Mouse (Mus musculus): ENCODE results near the gene Aff3.

Gene Aff3

DNA sequence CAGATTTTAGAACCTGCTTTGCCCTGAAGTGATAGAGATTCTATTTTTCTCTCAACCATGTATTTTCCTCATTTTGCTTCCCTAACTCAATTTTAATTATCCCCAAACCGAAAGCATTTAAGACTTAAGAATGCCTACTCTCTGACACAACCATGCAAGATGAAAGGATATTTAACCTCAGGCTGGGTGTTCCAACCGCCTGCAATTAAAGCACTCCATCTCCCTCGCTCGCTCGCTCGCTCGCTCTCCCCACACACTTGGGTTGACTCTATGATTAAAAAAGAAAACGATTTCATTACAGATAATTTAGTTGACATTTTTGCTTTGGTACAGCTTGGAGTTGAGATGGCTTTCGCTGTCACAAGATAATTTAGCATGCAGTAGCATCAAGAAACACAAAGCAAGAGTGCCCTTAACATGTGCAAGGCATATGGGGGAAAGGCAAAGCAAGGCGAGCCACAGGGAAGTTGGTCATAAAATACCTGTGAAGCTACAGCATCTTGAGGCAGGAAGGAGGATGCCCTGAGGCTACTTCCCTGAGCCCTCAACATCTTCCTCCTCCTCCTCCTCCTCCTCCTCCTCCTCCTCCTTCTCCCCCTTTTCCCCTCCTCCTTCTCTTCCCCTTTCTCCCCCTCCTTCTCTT, 167.7 kb downstream of the Aff3 start:
- DNase-seq (ENCODE audit: low spot score): no peak

DNA sequence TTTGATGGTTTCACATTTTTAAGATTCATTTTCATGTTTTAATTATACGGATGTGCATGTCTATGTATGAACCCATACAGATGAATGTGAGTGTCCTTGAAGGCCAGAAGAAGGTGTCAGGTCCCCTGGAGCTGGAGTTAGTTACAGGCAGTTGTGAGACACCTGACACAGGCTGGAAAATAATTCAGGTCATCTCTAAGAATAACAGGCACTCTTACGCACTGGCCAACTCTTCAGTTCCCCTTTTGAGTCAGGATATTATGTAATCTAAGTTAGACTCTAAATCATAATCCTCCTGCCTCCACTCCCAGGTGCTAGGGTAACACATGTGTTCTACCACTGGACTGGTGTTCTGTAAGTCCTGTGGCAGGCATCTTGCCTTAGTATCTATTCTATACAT, 169.5 kb downstream of the Aff3 start:
- DNase-seq (ENCODE audit: low spot score): no peak

DNA sequence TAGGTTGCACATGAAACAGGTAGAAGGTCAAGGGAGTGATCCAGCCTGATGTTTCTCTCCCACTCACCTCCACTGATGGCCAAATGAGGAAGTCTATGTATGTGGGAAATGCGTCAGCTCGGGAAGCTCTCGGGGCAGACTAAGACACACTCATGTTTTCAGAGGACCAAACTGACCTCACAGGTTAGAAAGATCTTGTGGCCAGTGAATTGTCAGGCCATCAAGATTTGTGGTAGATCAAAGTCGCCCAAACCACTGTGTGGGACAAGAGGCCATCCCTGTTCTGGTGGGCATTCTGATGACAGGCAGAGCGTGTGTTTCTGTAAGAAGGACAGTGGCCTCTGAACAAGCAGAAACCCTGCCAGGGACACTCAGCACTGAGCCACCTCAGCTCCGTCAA, 175.0 kb downstream of the Aff3 start:
- no peak for DNase-seq (ENCODE audit: low spot score)

DNA sequence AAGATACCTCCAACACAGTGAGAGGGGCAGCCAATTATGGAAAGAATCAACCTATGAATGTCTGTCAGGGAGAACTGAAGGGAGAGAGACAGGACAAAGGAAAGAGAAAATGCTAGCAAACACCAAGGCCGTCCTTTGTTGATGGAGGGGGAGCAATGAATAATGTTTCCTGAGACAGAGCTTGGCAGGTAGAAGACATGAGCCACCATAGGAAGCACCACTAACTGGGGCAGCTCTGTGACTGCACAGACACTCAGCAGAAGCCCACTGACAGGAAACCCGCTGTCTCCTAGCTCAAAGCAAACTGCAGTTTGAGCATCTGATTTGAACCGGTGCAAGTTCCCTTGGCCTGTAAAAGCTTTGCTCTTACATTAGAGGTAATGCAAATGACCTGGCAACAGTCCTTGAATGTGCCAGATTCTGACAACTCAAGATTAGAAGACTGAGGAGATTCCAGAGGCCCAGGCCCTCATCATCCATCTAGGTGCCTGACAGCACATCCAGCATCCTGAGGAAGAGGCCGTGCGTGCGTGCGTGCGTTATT, 176.0 kb downstream of the Aff3 start:
- no peak for DNase-seq (ENCODE audit: low spot score)

DNA sequence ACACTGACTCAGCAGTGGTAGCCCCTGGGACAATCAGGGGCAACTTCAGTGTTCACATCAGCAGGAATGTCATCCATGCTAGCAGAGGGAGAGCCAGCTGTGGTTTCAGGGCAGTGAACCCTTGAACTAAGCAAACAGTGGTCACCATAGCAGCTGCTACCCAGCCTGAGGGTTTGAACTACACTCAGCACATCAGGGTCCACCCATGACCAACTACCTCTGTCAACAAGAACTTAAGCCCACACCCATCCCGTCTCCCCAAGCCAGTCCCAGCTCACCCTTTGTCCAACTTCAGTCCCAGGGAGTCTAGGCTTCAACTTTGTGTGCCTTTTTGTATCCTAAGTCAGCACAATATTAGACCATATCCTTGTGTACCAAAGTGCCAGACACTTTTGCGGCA, 176.9 kb downstream of the Aff3 start:
- no peak for DNase-seq (ENCODE audit: low spot score)

DNA sequence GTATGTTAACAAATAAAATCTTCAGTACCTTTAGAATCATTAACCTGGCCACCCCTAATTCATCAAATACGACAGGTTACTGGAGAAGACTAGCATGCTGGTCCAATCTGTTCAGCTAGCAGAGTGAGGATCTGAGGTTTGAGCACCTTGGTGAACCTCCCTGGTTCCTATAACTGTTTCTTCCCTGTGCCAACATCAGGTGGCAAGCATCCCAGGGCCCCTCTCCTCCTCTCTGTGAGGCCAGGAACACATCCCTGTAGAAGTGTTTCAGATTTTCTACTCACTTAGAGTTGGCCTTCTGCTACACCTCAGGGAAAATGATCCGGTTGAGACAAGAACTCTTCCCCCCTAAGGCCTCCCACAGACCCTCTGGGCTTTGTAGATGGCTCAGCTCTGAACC, 181.6 kb downstream of the Aff3 start:
- DNase-seq (ENCODE audit: low spot score): no peak

DNA sequence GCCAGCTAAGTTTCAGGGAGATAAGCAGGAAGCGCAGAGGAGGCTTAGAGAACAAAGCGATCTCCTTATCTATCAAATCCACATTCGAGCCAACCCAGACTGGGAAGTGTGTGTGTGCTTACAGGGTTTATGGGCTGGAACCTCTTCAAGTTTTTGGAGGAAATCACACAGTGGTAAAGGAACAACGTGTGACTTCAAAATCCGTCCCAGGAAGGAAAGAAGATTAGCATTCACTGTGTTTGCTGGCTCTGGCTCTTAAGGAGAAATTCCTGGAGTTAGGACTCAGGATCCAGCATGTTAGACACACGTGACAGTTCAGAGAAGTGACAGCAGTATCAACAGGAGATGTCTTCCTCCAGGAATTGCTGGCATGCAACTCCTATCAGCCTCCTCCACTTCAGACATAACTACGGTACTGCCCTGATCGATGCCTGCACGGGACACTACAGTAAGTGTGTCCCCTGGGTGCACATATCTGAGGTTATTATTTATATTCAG, 186.5 kb downstream of the Aff3 start:
- no peak for DNase-seq (ENCODE audit: low spot score)

DNA sequence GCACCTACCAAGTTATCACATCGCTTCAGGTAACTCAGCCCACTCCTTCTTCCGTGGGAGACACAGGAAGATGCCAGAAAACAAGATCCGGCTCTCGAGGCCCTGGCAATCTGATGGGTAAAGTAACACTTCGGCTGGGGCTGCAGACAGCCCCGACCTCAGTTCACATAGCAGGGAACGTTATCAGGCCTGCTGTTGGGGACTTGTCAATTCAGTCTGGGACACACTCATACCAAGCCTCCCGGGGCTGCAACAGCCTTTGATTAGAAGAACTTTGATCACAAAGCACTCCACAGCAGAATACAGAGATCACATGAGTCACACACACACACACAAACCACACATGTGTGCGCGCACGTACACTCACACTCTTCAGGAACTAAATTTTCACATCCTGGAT, 193.9 kb downstream of the Aff3 start:
- DNase-seq (ENCODE audit: low spot score): no peak

DNA sequence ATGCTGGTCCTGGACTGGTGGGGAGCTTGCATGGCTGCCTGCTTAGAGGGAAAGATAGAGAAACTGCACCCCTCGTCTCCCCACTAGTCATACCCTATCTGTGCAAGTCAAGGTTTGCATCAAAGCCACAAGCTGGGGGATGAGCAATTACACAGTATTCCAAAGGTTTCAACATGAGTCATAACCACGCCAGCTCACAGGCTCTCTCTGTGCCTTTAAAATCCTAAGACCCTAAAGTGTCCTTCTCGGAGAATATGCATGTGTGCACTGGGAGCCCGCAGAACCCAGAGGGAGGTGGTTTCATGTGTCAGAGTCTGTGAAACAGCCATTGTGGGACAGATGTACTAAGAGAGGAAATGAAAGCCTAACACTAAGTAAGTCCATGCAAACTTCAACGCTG, 194.6 kb downstream of the Aff3 start:
- no peak for DNase-seq (ENCODE audit: low spot score)

DNA sequence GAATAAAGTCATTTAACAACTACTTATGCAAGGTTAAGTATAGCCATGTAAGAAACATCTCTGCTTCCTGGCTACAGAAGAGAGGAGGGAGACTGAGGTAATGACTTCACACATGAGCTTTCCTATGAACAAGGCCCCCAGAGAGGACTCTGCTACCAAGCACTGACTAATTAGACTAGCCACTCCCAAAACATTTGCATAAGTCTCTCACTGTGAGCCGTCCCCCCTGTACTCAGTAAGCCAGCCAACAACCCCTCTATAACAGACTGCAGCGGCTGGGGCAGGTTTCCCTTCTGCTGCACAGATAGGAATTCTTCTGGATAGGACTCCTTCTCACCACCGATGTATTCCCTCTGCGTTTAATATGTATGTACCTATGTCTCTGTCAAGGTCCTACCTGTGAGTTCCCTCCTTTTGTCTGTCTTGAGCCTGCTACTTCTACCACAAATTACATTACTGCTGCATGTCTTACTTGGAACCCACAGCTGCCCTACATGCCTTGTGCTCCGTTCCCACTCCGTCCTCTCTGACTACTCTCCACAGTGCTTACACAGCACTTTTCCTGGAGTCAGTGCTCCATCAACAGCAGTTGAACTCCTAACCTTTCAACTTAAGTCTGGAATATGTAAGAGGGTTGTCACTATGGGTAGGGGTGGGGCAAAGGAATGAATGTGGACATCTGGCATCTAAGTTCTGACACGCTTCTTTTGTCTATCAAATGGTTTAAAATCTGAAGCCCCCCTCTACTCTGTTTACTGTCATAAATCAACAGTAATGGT, 197.3 kb downstream of the Aff3 start:
- DNase-seq (ENCODE audit: low spot score): no peak

DNA sequence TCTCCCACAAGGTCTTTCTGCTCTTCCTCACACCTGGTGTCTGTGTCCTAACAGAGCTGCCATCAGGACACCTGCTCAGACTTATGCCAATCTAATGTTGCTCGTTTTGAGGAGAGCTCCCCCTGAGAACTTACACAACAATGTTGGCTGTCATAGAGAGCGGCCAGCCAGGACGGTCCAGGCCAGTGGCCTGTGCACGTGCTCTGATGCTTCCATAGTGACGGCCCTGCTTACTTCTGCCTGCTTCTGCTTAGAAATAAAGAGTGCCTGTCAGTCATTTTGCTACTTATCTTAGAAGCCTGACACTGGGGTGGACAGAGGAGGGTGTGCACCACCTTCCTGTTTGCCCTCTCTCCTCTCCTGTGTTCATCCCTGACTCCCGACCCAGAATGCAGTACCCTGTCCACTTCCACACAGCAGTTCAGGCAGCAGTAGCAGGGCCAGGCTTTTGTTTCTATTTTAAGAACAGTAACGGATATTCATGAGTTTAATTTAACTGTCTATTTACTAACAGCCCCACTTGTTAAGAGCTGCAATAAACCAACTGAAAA, 208.0 kb downstream of the Aff3 start:
- DNase-seq (ENCODE audit: low spot score): no peak

DNA sequence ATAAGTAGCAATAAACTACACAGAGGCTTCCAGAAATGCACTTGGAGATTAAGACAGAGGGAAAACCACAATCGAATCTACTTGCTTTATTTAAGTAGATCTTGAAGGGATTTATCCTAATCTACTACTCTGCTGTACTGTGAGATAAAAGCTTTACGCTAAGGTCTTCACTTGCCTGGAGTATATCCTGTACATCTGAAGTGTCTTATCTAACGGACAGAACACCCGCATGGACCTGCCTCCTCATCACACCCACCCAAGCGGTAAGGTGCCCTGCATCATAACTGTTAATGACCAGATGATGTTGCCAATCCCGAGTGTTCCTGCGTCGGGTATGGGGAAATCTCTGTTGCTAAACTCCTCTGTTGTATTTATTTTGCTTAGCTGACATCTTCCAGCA, 209.8 kb downstream of the Aff3 start:
- DNase-seq (ENCODE audit: low spot score): no peak

DNA sequence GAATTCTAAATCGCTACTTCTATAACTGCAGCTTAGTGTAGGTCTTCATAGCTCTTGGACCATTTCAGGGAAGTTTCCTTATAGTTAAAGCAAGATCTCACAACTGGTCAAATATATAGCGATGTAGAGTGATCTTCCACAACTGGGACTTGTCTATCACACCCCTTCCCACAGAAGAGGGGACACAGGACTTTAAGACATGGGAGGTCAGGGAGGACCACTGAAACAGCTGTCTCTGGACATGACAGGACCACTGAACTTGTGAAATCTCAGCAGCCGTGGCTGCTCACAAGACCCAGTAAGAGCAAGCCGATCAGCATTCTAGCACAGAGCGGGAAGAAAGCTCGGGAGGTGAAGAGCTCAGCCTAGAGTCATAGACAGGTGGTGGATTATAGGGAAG, 213.4 kb downstream of the Aff3 start:
- no peak for DNase-seq (ENCODE audit: low spot score)

DNA sequence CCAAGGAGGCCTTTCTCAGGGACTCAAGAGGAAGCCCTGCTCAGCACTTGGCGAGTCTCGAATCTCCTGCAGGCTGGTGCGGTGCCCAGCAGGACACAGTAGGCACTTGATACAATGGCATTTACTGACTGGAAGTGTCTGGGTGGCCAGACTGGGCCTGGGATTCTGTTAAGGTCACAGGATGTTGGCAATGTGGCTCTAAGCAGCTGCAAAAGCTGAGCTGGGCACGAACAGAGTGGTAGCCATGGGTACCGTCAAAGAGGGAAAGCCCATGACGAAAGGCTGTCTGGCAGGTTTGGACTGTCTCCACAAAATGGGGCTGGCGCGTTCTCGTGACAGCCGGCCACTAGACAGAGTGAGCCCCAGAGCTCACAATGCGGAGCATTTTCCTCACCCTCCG, 214.1 kb downstream of the Aff3 start:
- DNase-seq (ENCODE audit: low spot score): no peak

DNA sequence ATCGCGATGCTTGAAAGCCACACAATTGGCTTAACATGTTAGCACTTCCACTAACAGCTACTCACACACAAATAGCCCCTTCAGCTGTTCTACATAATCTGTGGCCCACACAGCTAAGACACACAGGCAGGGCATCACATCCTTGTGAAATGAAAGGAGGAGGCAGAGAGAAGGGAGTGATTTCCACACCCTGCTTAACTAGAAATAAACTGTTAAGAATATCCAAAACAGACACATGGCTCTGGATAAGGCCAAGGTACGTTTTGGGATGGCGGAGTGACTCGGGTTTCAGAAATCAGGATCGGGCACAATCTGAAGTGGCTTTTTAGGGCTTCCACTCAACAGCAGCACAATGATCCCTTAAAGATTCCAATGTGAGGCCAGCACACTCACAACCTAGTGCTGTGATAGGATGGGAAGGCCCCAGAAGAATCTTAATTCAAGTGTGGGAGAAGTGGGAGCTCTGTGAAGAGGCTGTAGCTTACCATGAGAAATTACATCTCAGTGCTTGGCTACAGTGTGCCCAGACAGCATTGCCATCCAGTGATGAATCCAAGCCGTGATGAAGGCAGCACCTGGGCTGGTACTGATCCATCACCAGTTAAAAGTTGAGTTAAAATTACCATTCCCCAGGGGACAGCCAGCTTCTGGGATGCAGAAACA, 214.8 kb downstream of the Aff3 start:
- DNase-seq (ENCODE audit: low spot score): no peak

DNA sequence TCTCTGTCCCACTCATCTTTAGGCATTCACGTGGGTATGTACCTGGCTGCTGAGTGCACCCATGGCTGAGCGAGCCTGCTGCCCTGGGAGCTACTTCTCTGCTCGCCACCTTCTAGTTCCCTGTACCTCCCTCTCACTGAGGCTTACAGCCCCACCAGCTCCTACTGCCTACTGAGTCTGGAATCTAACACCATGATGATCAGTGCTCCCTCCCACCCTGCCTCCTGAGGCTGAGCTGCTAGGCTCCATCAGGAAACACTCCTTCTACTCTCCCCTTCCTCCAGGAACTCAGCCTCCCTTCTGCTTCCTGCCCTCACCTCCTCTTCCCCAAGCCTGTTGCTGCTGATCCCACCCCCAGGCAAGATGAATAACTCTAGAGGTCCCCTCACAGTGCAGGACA, 215.9 kb downstream of the Aff3 start:
- no peak for DNase-seq (ENCODE audit: low spot score)

DNA sequence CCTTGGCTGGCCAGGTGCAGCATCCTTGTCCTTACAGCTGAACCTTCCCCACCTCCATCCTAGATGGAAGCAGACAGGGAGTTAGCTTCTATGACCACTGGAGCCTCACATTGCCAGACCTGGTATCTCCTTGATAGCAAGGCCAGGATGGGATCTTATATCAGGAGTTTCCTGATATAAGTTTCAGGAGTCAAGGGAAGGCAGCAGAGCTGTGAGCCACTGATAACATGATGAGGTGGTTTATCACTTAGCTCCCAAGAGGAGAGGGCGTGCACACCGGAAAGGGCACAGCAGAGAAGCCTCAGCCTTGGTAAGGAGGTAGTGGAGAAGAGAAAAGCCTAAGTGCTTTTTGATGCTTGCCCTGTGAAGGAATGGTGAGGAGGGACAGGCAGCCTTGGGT, 217.2 kb downstream of the Aff3 start:
- DNase-seq (ENCODE audit: low spot score): no peak

DNA sequence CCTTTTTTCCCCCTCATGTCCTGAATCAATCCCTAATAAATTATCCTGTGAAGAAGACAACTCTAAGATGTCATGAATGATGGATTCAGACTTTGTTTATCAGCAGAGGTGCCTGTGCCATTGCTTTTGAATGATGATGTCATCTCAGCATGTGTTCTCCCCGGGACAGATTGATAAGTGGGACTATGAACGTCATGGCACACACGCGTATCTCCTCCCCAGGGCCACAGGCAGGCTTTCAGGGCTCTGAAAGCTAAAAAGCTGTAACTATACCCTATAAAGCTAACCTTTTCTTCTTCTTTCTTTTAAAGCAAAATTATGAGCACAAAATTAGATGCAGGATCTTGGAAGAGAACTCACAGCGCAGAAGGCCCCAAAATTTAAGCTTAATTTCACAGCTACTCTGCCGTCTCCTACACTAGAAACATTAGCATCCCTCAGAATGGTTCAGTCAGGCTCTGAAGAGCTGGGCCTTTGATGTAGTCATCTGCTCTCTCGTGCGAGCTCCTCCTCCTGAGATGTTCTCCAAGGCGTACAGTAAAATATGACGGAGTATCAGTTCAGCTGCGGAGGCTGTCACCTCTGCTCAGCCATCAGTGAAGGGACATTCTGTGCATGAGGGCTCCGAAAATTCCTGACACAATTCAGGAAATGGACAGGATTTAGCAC, 218.5 kb downstream of the Aff3 start:
- DNase-seq (ENCODE audit: low spot score): no peak

DNA sequence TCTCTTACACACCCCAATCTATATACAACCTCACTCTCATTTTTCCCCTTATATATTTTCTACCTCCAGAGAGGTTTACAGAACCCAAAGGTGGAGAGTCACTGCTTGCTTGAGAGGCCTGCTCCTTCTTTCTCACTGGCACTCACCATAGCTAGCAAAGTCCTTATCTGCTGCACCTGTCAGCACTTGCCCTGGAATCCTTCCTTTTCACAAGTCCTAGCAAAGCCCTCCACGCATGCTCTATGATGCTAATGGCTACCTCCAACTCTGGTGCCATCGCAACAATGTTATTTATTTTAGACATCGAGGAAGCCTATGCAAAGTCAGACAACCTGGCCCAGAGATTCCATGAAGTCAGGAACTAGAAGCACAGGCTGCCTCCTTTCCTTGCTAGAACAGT, 221.9 kb downstream of the Aff3 start:
- no peak for DNase-seq (ENCODE audit: low spot score)

DNA sequence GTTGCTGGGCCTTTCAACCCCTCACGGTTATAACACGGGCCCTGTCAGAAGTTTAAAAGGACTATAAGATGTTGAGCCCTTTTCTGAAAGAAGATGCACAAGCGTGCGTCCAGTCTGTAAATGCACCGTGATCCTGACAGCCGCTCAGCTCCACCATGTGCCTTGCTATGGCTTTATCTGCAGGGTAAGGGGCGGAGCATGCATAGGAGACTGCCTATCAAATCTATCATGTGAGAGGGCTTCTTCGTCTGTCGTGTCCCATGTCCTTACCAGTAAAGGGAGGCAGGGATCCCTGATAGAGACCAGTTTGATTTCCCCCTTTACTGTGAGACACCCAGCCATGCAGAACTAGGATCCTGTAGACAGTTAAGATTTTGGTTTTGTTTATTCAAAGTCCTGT, 222.3 kb downstream of the Aff3 start:
- DNase-seq (ENCODE audit: low spot score): no peak

DNA sequence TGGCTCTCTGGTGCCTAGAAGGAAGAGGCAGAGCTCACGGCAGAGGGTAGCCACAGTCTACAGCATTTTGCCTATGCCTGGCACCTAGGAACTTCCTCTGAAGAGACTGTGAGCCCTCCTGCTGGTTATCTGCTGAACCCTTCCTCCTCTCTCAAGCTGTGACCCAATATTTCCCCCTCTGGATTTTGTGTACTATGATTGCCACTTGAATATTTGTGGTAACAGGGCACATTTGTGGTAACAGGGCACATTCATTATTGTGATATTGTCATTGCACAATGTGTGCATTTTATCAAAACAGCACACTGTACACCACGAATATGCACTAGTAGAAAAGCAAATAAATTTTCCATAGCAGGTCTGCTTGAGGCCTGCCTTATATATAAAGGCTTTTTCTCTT, 223.0 kb downstream of the Aff3 start:
- DNase-seq (ENCODE audit: low spot score): no peak

DNA sequence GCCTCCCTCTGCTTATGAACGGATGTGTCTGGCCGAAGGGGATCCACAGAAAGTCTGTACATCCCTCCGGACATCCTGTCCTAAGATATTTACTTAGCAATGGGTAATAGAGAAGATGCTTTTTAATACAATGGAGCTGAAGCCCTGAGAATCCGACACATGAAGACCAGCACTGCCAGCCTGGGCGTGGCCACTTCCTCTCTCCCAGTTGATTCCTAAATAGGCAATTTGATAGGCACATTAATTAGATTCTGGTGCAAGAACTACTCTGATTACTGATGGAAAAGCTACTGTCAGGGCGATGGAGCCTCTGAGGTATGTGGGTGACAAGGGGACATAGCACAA, 224.3 kb downstream of the Aff3 start:
- DNase-seq (ENCODE audit: low spot score): no peak
